Mouse (Mus musculus) bone marrow, adult 2 months (tissue): ENCODE results near the gene Adgb. TPM values are rescaled to one million over a fixed set of nuclear protein-coding genes. Genes with fewer than 3 reads are reported as not detected.

Experiments used
- H3K27ac ChIP-seq: fragments of 200-500 bp; 2 replicates; pipeline ENCODE4 v1.5.1; 2012; ENCODE audit warnings: low read depth, mild to moderate bottlenecking, control low read depth, inconsistent platforms, low read length; ENCODE audit not compliant: control insufficient read depth, poor library complexity, insufficient read depth
- H3K4me1 ChIP-seq: fragments of 200-500 bp; 2 replicates; pipeline ENCODE4 v1.6.1; 2011; ENCODE audit warnings: low read length; ENCODE audit not compliant: control insufficient read depth, insufficient read depth
- H3K4me3 ChIP-seq: fragments of 200-500 bp; replicated peaks from 2 replicates; pipeline ENCODE3; 2011; ENCODE audit warnings: mild to moderate bottlenecking, low read depth, low read length, control low read depth; ENCODE audit not compliant: control insufficient read depth
- CTCF ChIP-seq: fragments of 200-500 bp; IDR thresholded peaks from 2 replicates; pipeline ENCODE4 v1.5.1; 2011; ENCODE audit warnings: low read length, control low read depth; ENCODE audit not compliant: control insufficient read depth, insufficient read depth
- POLR2A ChIP-seq: fragments of 200-500 bp; IDR thresholded peaks from 2 replicates; pipeline ENCODE4 v1.6.1; 2011; ENCODE audit warnings: low read depth, mild to moderate bottlenecking, control low read depth, low read length, borderline replicate concordance; ENCODE audit not compliant: control insufficient read depth
- WGBS: fragments of 180-500 bp; shearing (Covaris S2); methylation state at CpG from one replicate; pipeline ENCODE4 v1.1.7; 2018; 5-methylcytosine and 5-hydroxymethylcytosine counted together
- polyA plus RNA-seq: library from polyadenylated mRNA; stranded (reverse); fragments of >200 nt; gene quantifications from 2 replicates; pipeline ENCODE4 v1.2.4, GENCODE M21; 2011; ENCODE audit warnings: low replicate concordance; ENCODE audit not compliant: missing spikeins, insufficient read depth, insufficient read length

Adgb gene
- polyA plus RNA-seq, 1 experiment = not detected

DNA sequence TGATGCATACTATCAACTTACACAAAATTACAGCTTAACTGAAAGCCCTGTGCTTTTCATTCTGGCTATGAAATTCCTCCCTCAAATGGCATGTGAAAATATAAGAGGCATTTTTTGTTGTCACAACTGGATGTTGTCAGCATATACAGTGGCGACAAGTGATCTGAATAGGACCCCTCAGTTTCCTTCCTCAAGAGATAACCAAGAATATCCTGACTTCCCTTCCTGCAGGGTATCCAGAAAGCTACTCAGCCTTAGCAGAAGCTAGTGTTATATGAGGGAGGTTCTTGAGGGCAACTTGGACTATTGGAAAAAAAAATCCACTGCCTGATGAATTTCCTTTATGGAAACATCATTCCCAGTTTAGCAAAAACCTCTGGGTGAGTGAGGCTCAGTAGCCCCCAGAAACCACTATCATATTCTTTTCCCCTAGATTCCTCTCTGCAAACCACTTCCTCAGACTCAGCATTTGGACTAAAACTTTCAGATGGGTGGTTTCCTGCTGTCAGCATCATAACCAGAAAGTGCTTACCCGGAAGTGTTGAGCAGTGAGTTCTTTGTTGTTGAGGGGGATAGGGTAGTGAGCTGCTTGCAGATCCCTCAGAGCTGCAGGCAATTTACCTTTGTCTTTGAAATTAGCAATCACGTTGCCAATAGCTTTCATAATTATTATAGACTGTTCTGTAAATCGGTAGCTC, 76.2 kb downstream of the Adgb start:
- 4% methylated on average over 4 of the region's 4 CpGs for WGBS
- TF ChIP-seq POLR2A (no peak), CTCF (no peak)
- Histone ChIP-seq H3K4me3 (no peak overlapping the region), H3K27ac (no peak overlapping the region), H3K4me1 (no peaks in the 10 kb centered on the region)

DNA sequence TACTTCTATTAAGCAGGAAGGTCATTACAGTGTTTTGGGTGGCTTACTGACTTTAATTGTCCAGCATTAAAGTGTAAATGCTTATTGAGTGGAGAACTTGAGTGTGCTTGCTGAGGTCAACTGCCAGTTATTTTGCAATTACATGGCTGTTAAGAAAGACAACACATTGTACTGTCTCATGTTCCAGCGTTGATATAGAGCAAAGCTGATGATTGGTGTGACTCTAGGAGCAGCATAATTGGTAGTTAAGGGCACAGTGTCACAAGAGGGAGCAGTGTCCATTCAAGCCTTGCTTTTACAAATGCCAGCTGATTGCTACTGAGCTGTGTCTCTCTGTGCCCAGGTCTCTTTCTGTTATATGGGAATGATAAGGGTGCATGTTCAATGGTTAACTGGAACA, 97.5 kb downstream of the Adgb start:
- no peak overlapping the region for H3K4me3 ChIP-seq
- WGBS = 37% methylated on average over 1 of the region's 1 CpGs
- H3K4me1 ChIP-seq = no peaks in the 10 kb centered on the region
- TF ChIP-seq CTCF = no peak
- no peak for TF ChIP-seq POLR2A
- no peak overlapping the region for H3K27ac ChIP-seq

DNA sequence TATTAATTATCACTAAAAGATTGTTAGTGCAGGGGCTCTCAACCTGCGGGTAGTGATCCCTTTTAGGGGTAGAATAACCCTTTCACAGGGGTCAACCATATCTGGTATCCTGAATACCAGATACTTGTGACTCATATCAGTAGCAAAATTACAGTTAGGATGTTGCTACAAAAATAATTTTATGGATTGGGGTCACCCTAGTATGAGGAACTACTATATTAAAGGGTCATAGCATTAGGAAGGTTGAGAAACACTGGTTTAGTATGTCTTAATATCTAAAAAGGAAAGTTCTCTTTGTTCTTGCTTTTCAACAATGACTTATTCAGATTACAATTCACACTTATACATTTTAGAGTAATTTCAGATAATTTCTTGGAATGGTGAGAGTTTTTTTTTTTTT, 108.1 kb downstream of the Adgb start:
- Histone ChIP-seq H3K4me3 (no peak overlapping the region), H3K27ac (no peak overlapping the region), H3K4me1 (no peaks in the 10 kb centered on the region)
- TF ChIP-seq CTCF (no peak), POLR2A (no peak)
- 60% methylated on average over 1 of the region's 1 CpGs for WGBS

DNA sequence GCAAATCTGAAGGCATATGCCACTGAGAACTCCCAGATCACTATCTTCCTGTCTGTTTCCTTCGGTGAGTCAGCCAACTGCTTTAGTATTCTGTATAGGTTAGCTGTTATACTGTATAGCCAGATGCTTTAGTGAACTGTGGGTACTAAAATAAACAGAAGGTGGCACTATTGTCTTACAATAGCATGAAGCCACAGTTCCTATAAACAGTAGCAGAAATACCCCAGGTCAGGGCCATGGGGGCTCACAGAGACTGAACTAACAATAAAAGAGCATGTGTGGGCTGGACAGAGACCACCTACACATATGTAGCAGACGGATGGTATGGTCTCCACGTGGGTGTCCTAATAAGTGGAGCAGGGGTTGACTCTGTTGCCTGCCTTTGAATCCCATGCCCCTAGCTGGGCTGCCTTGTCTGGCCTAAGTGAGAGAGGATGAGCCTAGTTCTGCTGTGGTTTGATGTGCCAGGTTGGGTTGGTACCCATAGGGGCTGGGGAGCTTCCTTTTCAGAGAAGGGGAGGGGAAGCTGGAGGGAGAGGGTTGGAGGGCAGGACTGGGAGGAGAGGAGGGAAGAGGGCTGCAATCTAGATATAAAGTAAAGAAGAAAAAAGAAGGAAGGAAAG, 116.4 kb downstream of the Adgb start:
- H3K4me3 ChIP-seq = no peak overlapping the region
- H3K27ac ChIP-seq = no peak overlapping the region
- 13% methylated on average over 3 of the region's 3 CpGs for WGBS
- H3K4me1 ChIP-seq = peaks cover 4% of the 10 kb centered on the region; the same call in 1 of the 2 replicates
- no peak for TF ChIP-seq POLR2A
- TF ChIP-seq CTCF = no peak

DNA sequence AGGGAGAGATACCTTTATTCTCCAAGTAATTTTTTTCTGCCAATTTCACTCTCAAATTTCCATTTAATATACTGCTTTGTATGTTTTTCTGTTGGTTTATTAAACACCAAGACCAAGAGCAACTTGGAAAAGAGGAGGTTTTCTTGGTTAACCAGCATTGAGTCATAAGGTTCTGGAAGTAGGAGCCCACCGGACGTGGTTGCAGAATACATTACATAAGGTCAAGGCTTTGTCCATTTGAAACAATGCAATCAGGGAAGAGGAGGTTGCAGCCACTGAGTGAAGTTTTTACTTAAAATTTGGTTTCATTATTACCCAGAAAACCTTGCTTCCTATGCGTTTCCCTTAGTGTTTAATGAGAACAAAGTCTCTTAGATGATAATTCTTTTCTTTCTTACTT, 119.9 kb downstream of the Adgb start:
- Histone ChIP-seq H3K27ac (no peak overlapping the region), H3K4me1 (peaks cover 4% of the 10 kb centered on the region; the same call in 1 of the 2 replicates), H3K4me3 (no peak overlapping the region)
- 25% methylated on average over 3 of the region's 3 CpGs for WGBS
- TF ChIP-seq CTCF (no peak), POLR2A (no peak)

DNA sequence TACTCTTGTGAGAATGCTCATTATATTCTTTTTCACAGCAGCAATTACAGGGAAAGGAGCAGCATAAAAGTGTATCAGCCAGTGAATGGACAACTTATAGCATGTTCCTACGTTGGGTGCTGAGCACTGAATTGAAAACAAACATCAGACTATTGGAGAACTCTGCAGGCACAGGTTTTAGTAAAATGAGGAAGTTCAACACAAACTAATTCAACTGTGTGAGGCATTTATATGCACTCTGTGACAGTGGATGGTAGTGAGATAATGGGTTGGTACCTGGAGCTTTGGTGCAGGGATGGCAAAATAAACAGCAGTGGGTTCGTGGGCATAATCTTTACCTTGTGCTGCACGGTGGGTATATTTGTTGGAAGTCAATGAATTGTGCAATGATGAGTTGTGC, 121.6 kb downstream of the Adgb start:
- peaks cover 4% of the 10 kb centered on the region; the same call in 1 of the 2 replicates for H3K4me1 ChIP-seq
- H3K27ac ChIP-seq = no peak overlapping the region
- H3K4me3 ChIP-seq = no peak overlapping the region
- WGBS = 34% methylated on average over 3 of the region's 3 CpGs
- TF ChIP-seq POLR2A (no peak), CTCF (no peak)

DNA sequence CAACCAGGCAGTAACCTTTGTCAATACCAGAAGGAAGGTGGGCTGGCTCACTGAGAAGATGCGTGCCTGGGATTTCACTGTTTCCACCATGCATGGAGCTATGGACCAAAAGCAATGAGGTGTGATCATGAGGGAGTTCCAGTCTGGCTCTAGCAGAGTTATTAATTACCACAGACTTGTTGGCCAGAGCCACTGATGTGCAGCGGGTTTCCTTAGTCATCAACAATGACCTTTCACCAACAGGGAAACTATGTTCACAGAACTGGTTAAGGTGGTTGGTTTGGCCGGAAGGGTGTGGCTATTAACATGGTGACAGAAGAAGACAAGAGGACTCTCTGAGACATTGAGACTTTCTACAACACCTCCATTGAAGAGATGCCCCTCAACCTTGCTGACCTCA, 128.2 kb downstream of the Adgb start:
- Histone ChIP-seq H3K4me1 (no peaks in the 10 kb centered on the region; the same call in 1 of the 2 replicates), H3K27ac (no peak overlapping the region), H3K4me3 (no peak overlapping the region)
- WGBS = 87% methylated on average over 3 of the region's 3 CpGs
- TF ChIP-seq CTCF (no peak), POLR2A (no peak)

DNA sequence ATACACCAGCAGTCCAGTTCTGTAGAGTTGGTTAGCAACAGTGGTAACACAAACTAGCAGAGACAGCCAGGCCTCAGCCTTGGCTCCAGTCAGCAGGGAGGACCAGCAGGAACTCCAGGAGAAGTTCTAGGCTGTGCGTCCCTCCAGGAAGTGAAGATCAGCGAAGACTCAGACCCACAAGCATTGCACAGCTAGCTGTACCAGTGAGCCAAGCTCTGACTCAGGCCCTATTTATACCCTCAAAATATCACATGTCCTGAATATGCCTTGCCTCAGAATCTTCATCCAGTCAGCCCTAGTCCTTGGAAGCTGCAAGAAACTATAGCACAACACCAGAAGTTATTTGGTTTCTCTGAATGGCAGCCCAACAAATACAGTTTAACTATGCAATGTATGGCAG, 146.6 kb downstream of the Adgb start:
- WGBS = 73% methylated on average over 2 of the region's 2 CpGs
- TF ChIP-seq POLR2A (no peak), CTCF (no peak)
- H3K4me1 ChIP-seq = no peaks in the 10 kb centered on the region
- no peak overlapping the region for H3K4me3 ChIP-seq
- no peak overlapping the region for H3K27ac ChIP-seq
